Mouse (Mus musculus) cerebellum, adult 2 months (tissue): Measurements from ENCODE around the gene Sgta. TPM values are rescaled to one million over a fixed set of nuclear protein-coding genes. Genes with fewer than 3 reads are reported as not detected.
A peak's percentile ranks its signal among the peaks of the same experiment; 100 is the strongest.

Source experiments
- DNase-seq, 2 experiments: peaks; one replicate each; pipeline ENCODE4 v3.0.0; 2021
- H3K27ac ChIP-seq: fragments of 200-500 bp; 2 replicates; pipeline ENCODE4 v1.5.1; 2012; ENCODE audit warnings: low read length, control low read depth, inconsistent platforms; ENCODE audit not compliant: insufficient read depth
- H3K27me3 ChIP-seq: fragments of 200-500 bp; 2 replicates; pipeline ENCODE4 v1.6.1; 2012; ENCODE audit warnings: inconsistent platforms, mild to moderate bottlenecking, low read length, moderate library complexity; ENCODE audit not compliant: control insufficient read depth, insufficient read depth
- H3K4me1 ChIP-seq: fragments of 200-500 bp; 2 replicates; pipeline ENCODE4 v1.6.1; 2011; ENCODE audit warnings: low read length; ENCODE audit not compliant: control insufficient read depth, insufficient read depth
- H3K4me3 ChIP-seq: fragments of 200-500 bp; replicated peaks from 2 replicates; pipeline ENCODE3; 2011; ENCODE audit warnings: mild to moderate bottlenecking, low read depth, low read length, control low read depth; ENCODE audit not compliant: insufficient read depth
- CTCF ChIP-seq: fragments of 200-500 bp; IDR thresholded peaks from 2 replicates; pipeline ENCODE4 v1.5.1; 2011; ENCODE audit warnings: low read depth, mild to moderate bottlenecking, control low read depth, low read length, moderate library complexity, borderline replicate concordance; ENCODE audit not compliant: insufficient read depth
- POLR2A ChIP-seq: fragments of 200-500 bp; IDR thresholded peaks from 2 replicates; pipeline ENCODE4 v1.6.1; 2011; ENCODE audit warnings: low read length, control low read depth, borderline replicate concordance; ENCODE audit not compliant: insufficient read depth
- WGBS: fragments of 180-500 bp; shearing (Covaris S2); methylation state at CpG from one replicate; pipeline ENCODE4 v1.1.7; 2018; 5-methylcytosine and 5-hydroxymethylcytosine counted together
- polyA plus RNA-seq: library from polyadenylated mRNA; depleted of rRNA; stranded (reverse); fragments of >200 nt; gene quantifications from 2 replicates; pipeline ENCODE4 v1.2.3, GENCODE M21; 2012; rRNA removed

Gene Sgta
- polyA plus RNA-seq, 1 experiment, result 231 TPM

GRCm38 (mm10) chr10:80998021-80998420, 62.0 kb downstream of the Sgta start:
- H3K4me3 ChIP-seq, result no peak overlapping the region
- no peak for DNase-seq
- H3K27me3 ChIP-seq, result no peaks in the 10 kb centered on the region
- WGBS, result 18% methylated on average over 14 of the region's 14 CpGs
- TF ChIP-seq POLR2A, result no peak
- no peak for TF ChIP-seq CTCF
- H3K27ac ChIP-seq, result no peak overlapping the region
- peaks cover 3% of the 10 kb centered on the region; the same call in 1 of the 2 replicates for H3K4me1 ChIP-seq

- WGBS, result 90% methylated on average over 8 of the region's 8 CpGs
- H3K4me1 ChIP-seq, result peaks cover 3% of the 10 kb centered on the region; the same call in 1 of the 2 replicates
- TF ChIP-seq CTCF, result no peak
- no peak for TF ChIP-seq POLR2A
- H3K27ac ChIP-seq, result no peak overlapping the region
- DNase-seq, result no peak
- no peak overlapping the region for H3K4me3 ChIP-seq
- no peaks in the 10 kb centered on the region for H3K27me3 ChIP-seq
Measured at GRCm38 (mm10) chr10:80997332-80997731, 62.6 kb downstream of the Sgta start.

- H3K4me3 ChIP-seq, result no peak overlapping the region
- no peaks in the 10 kb centered on the region for H3K27me3 ChIP-seq
- H3K4me1 ChIP-seq, result peaks cover 3% of the 10 kb centered on the region; the same call in 1 of the 2 replicates
- no peak overlapping the region for H3K27ac ChIP-seq
- DNase-seq, result no peak
- 96% methylated on average over 8 of the region's 8 CpGs for WGBS
- TF ChIP-seq CTCF (no peak), POLR2A (no peak)
Measured at GRCm38 (mm10) chr10:80996501-80996900, 63.5 kb downstream of the Sgta start.

- 9% methylated on average over 21 of the region's 21 CpGs for WGBS
- no peak for TF ChIP-seq POLR2A
- peak; percentile 99 for TF ChIP-seq CTCF
- Histone ChIP-seq H3K27ac (no peak overlapping the region), H3K27me3 (no peaks in the 10 kb centered on the region), H3K4me3 (peak overlapping the region; percentile 39), H3K4me1 (peaks cover 3% of the 10 kb centered on the region; the same call in 1 of the 2 replicates)
- peak; percentile 84 to 93 for DNase-seq
Measured at GRCm38 (mm10) chr10:80995091-80995632, 64.8 kb downstream of the Sgta start.

- Histone ChIP-seq H3K27ac (no peak overlapping the region), H3K27me3 (no peaks in the 10 kb centered on the region), H3K4me3 (no peak overlapping the region), H3K4me1 (peaks cover 1% of the 10 kb centered on the region; the same call in 1 of the 2 replicates)
- TF ChIP-seq CTCF, result no peak
- TF ChIP-seq POLR2A, result no peak
- no peak for DNase-seq
- WGBS, result 51% methylated on average over 4 of the region's 4 CpGs
Measured at GRCm38 (mm10) chr10:80994621-80995020, 65.4 kb downstream of the Sgta start.

Other genes starting within 250 kb of the Sgta start
- gene Jsrp1, start 246.7 kb downstream of the Sgta start, polyA plus RNA-seq, result 0.27 and 0.38 TPM in 2 replicates
- 776 and 779 TPM in 2 replicates for gene Oaz1, start 233.5 kb downstream of the Sgta start, polyA plus RNA-seq
- 54.4 and 69.1 TPM in 2 replicates for gene Lingo3, start 216.1 kb downstream of the Sgta start, polyA plus RNA-seq
- gene Lsm7, start 205.0 kb downstream of the Sgta start, polyA plus RNA-seq, result 213 and 215 TPM in 2 replicates
- gene Sppl2b, start 204.9 kb downstream of the Sgta start, polyA plus RNA-seq, result 123 and 132 TPM in 2 replicates
- 0.41 and 0.74 TPM in 2 replicates for gene Tmprss9, start 188.3 kb downstream of the Sgta start, polyA plus RNA-seq
- 208 and 217 TPM in 2 replicates for gene Timm13, start 159.2 kb downstream of the Sgta start, polyA plus RNA-seq
- 39.0 and 42.8 TPM in 2 replicates for gene Lmnb2, start 141.9 kb downstream of the Sgta start, polyA plus RNA-seq
- 30.6 and 33.3 TPM in 2 replicates for gene Gadd45b, start 130.1 kb downstream of the Sgta start, polyA plus RNA-seq
- 21.0 and 23.0 TPM in 2 replicates for gene Gng7, start 45.2 kb downstream of the Sgta start, polyA plus RNA-seq
- gene Diras1, start 34.5 kb downstream of the Sgta start, polyA plus RNA-seq, result 126 and 136 TPM in 2 replicates
- 75.2 and 77.0 TPM in 2 replicates for gene Slc39a3, start 22.8 kb downstream of the Sgta start, polyA plus RNA-seq
- 54.7 and 55.3 TPM in 2 replicates for gene Thop1, start 9.9 kb upstream of the Sgta start, polyA plus RNA-seq
- gene Creb3l3, start 38.7 kb upstream of the Sgta start, polyA plus RNA-seq, result 0.33 and 0.41 TPM in 2 replicates
- 161 and 187 TPM in 2 replicates for gene Map2k2, start 45.7 kb upstream of the Sgta start, polyA plus RNA-seq
- gene Zbtb7a, start 75.0 kb upstream of the Sgta start, polyA plus RNA-seq, result 61.6 and 62.9 TPM in 2 replicates
- 34.8 and 36.0 TPM in 2 replicates for gene Pias4, start 107.7 kb upstream of the Sgta start, polyA plus RNA-seq
- gene Eef2, start 116.5 kb upstream of the Sgta start, polyA plus RNA-seq, result 1,163 and 1,164 TPM in 2 replicates
- gene Dapk3, start 122.8 kb upstream of the Sgta start, polyA plus RNA-seq, result 70.7 and 73.0 TPM in 2 replicates
- not detected in 2 replicates for gene 4930442H23Rik, start 123.7 kb upstream of the Sgta start, polyA plus RNA-seq
- gene Nmrk2, start 141.9 kb upstream of the Sgta start, polyA plus RNA-seq, result 0.16 and 0.33 TPM in 2 replicates
- gene Atcay, start 170.7 kb upstream of the Sgta start, polyA plus RNA-seq, result 115 and 122 TPM in 2 replicates
- 77.6 and 79.6 TPM in 2 replicates for gene Zfr2, start 173.0 kb upstream of the Sgta start, polyA plus RNA-seq
- 124 and 141 TPM in 2 replicates for gene Matk, start 192.8 kb upstream of the Sgta start, polyA plus RNA-seq
- gene Mrpl54, start 206.8 kb upstream of the Sgta start, polyA plus RNA-seq, result 81.4 and 84.9 TPM in 2 replicates
- 61.8 and 63.9 TPM in 2 replicates for gene Apba3, start 206.8 kb upstream of the Sgta start, polyA plus RNA-seq
- gene Tjp3, start 231.4 kb upstream of the Sgta start, polyA plus RNA-seq, result 0.51 and 1.2 TPM in 2 replicates
- 288 and 314 TPM in 2 replicates for gene Pip5k1c, start 232.8 kb upstream of the Sgta start, polyA plus RNA-seq